Mouse (Mus musculus): ENCODE measurements around the gene Gm9780. TPM values are rescaled to one million over a fixed set of nuclear protein-coding genes. Genes with fewer than 3 reads are reported as not detected.
A peak's percentile ranks its signal among the peaks of the same experiment; 100 is the strongest.
"Not testable (repeated sequence)": the region's sequence is repeated elsewhere in the genome, so short reads cannot be mapped to it uniquely, and the experiment has no call there.

Gm9780 gene
- 26.5 and 29.0 TPM in 2 replicates for polyA plus RNA-seq (2012; rRNA removed)
- polyA plus RNA-seq (2014; fragmentation: Nextera tagmentation; extraction: Ambion mirVana), result 42.6 and 49.9 TPM in 2 replicates

- not testable (repeated sequence) for H3K9ac ChIP-seq (ENCODE audit: low read depth, low read length, severe bottlenecking); H3K9me3 ChIP-seq (ENCODE audit: control insufficient read depth, low read length); H3K4me2 ChIP-seq (replicated peaks; ENCODE audit: low read depth, low read length, severe bottlenecking); H3K36me3 ChIP-seq (ENCODE audit: control insufficient read depth, insufficient read depth, low read length); H3K27me3 ChIP-seq (ENCODE audit: control insufficient read depth, insufficient read depth, low read length); H3K4me1 ChIP-seq (ENCODE audit: control insufficient read depth, insufficient read depth, low read length); H3K4me3 ChIP-seq (replicated peaks; ENCODE audit: low read length); DNase-seq (ENCODE audit: low spot score); ATAC-seq (ENCODE audit: low FRiP score, low read depth); H3K27ac ChIP-seq (replicated peaks; ENCODE audit: low read depth, low read length)
- WGBS, result no CpG with 5 or more reads among the region's 26 CpGs
Observed at GRCm38 (mm10) chr14:26042611-26043010, at the start of gene Gm9780. Gm9780 (minus strand) TSS chr14:26042711.

- H3K9me3 ChIP-seq (ENCODE audit: control insufficient read depth, low read length); H3K9ac ChIP-seq (ENCODE audit: low read depth, low read length, severe bottlenecking); H3K4me3 ChIP-seq (replicated peaks; ENCODE audit: low read length); H3K27ac ChIP-seq (replicated peaks; ENCODE audit: low read depth, low read length); DNase-seq (ENCODE audit: low spot score); H3K4me2 ChIP-seq (replicated peaks; ENCODE audit: low read depth, low read length, severe bottlenecking); ATAC-seq (ENCODE audit: low FRiP score, low read depth); H3K4me1 ChIP-seq (ENCODE audit: control insufficient read depth, insufficient read depth, low read length); H3K36me3 ChIP-seq (ENCODE audit: control insufficient read depth, insufficient read depth, low read length); H3K27me3 ChIP-seq (ENCODE audit: control insufficient read depth, insufficient read depth, low read length): not testable (repeated sequence)
- no CpG with 5 or more reads among the region's 1 CpGs for WGBS
Observed at GRCm38 (mm10) chr14:26081997-26082396, 39.5 kb upstream of the Gm9780 start, which contains the start of gene Cphx3. Cphx3 (plus strand) TSS chr14:26082297.

- no CpG with 5 or more reads among the region's 6 CpGs for WGBS
- not testable (repeated sequence) for H3K9ac ChIP-seq (ENCODE audit: low read depth, low read length, severe bottlenecking); H3K36me3 ChIP-seq (ENCODE audit: control insufficient read depth, insufficient read depth, low read length); ATAC-seq (ENCODE audit: low FRiP score, low read depth); DNase-seq (ENCODE audit: low spot score); H3K27me3 ChIP-seq (ENCODE audit: control insufficient read depth, insufficient read depth, low read length); H3K4me2 ChIP-seq (replicated peaks; ENCODE audit: low read depth, low read length, severe bottlenecking); H3K4me3 ChIP-seq (replicated peaks; ENCODE audit: low read length); H3K4me1 ChIP-seq (ENCODE audit: control insufficient read depth, insufficient read depth, low read length); H3K27ac ChIP-seq (replicated peaks; ENCODE audit: low read depth, low read length); H3K9me3 ChIP-seq (ENCODE audit: control insufficient read depth, low read length)
Observed at GRCm38 (mm10) chr14:26081216-26081615, 38.7 kb upstream of the Gm9780 start, which contains the start of gene Cphx2. Cphx2 (plus strand) TSS chr14:26081516.

- not testable (repeated sequence) for H3K27ac ChIP-seq (replicated peaks; ENCODE audit: low read depth, low read length); H3K9ac ChIP-seq (ENCODE audit: low read depth, low read length, severe bottlenecking); H3K4me2 ChIP-seq (replicated peaks; ENCODE audit: low read depth, low read length, severe bottlenecking); H3K27me3 ChIP-seq (ENCODE audit: control insufficient read depth, insufficient read depth, low read length); DNase-seq (ENCODE audit: low spot score); ATAC-seq (ENCODE audit: low FRiP score, low read depth); H3K4me1 ChIP-seq (ENCODE audit: control insufficient read depth, insufficient read depth, low read length); H3K36me3 ChIP-seq (ENCODE audit: control insufficient read depth, insufficient read depth, low read length); H3K9me3 ChIP-seq (ENCODE audit: control insufficient read depth, low read length); H3K4me3 ChIP-seq (replicated peaks; ENCODE audit: low read length)
- WGBS, result no CpG with 5 or more reads among the region's 5 CpGs
Observed at GRCm38 (mm10) chr14:26076620-26077390, 34.3 kb upstream of the Gm9780 start.

- H3K27ac ChIP-seq (replicated peaks; ENCODE audit: low read depth, low read length); H3K9me3 ChIP-seq (ENCODE audit: control insufficient read depth, low read length); H3K9ac ChIP-seq (ENCODE audit: low read depth, low read length, severe bottlenecking); DNase-seq (ENCODE audit: low spot score); H3K4me1 ChIP-seq (ENCODE audit: control insufficient read depth, insufficient read depth, low read length); H3K36me3 ChIP-seq (ENCODE audit: control insufficient read depth, insufficient read depth, low read length); H3K27me3 ChIP-seq (ENCODE audit: control insufficient read depth, insufficient read depth, low read length); H3K4me2 ChIP-seq (replicated peaks; ENCODE audit: low read depth, low read length, severe bottlenecking); H3K4me3 ChIP-seq (replicated peaks; ENCODE audit: low read length): not testable (repeated sequence)
- peak; percentile 86; the same call in 1 of the 2 replicates for ATAC-seq (ENCODE audit: low FRiP score, low read depth)
- WGBS, result no CpG with 5 or more reads among the region's 10 CpGs
Observed at GRCm38 (mm10) chr14:26067325-26067633, 24.8 kb upstream of the Gm9780 start, which contains the start of gene Tmem254c. Tmem254c (minus strand) TSS chr14:26067355.

GRCm38 (mm10) chr14:26066574-26067324 is 24.2 kb upstream of the Gm9780 start:
- not testable (repeated sequence) for H3K27me3 ChIP-seq (ENCODE audit: control insufficient read depth, insufficient read depth, low read length); H3K27ac ChIP-seq (replicated peaks; ENCODE audit: low read depth, low read length); H3K4me3 ChIP-seq (replicated peaks; ENCODE audit: low read length); H3K4me1 ChIP-seq (ENCODE audit: control insufficient read depth, insufficient read depth, low read length); H3K9me3 ChIP-seq (ENCODE audit: control insufficient read depth, low read length); DNase-seq (ENCODE audit: low spot score); H3K36me3 ChIP-seq (ENCODE audit: control insufficient read depth, insufficient read depth, low read length); H3K9ac ChIP-seq (ENCODE audit: low read depth, low read length, severe bottlenecking); H3K4me2 ChIP-seq (replicated peaks; ENCODE audit: low read depth, low read length, severe bottlenecking)
- peak; percentile 87 for ATAC-seq (ENCODE audit: low FRiP score, low read depth)
- WGBS, result no CpG with 5 or more reads among the region's 44 CpGs

- not testable (repeated sequence) for ATAC-seq (ENCODE audit: low FRiP score, low read depth)
- WGBS, result no CpG with 5 or more reads among the region's 6 CpGs
Observed at GRCm38 (mm10) chr14:26059362-26059761, 16.9 kb upstream of the Gm9780 start.

GRCm38 (mm10) chr14:26058184-26058583 is 15.7 kb upstream of the Gm9780 start:
- not testable (repeated sequence) for DNase-seq (ENCODE audit: low spot score); H3K9ac ChIP-seq (ENCODE audit: low read depth, low read length, severe bottlenecking); H3K4me3 ChIP-seq (replicated peaks; ENCODE audit: low read length); H3K4me2 ChIP-seq (replicated peaks; ENCODE audit: low read depth, low read length, severe bottlenecking); H3K4me1 ChIP-seq (ENCODE audit: control insufficient read depth, insufficient read depth, low read length); H3K27me3 ChIP-seq (ENCODE audit: control insufficient read depth, insufficient read depth, low read length); H3K27ac ChIP-seq (replicated peaks; ENCODE audit: low read depth, low read length); H3K9me3 ChIP-seq (ENCODE audit: control insufficient read depth, low read length); H3K36me3 ChIP-seq (ENCODE audit: control insufficient read depth, insufficient read depth, low read length)
- no CpG with 5 or more reads among the region's 3 CpGs for WGBS
- peak; percentile 44; the same call in 1 of the 2 replicates for ATAC-seq (ENCODE audit: low FRiP score, low read depth)

More at GRCm38 (mm10) chr14:26059362-26059761, 16.9 kb upstream of the Gm9780 start:
- H3K4me2 ChIP-seq (replicated peaks; ENCODE audit: low read depth, low read length, severe bottlenecking); H3K4me3 ChIP-seq (replicated peaks; ENCODE audit: low read length); H3K36me3 ChIP-seq (ENCODE audit: control insufficient read depth, insufficient read depth, low read length); H3K4me1 ChIP-seq (ENCODE audit: control insufficient read depth, insufficient read depth, low read length); DNase-seq (ENCODE audit: low spot score); H3K27me3 ChIP-seq (ENCODE audit: control insufficient read depth, insufficient read depth, low read length); H3K27ac ChIP-seq (replicated peaks; ENCODE audit: low read depth, low read length); H3K9ac ChIP-seq (ENCODE audit: low read depth, low read length, severe bottlenecking); H3K9me3 ChIP-seq (ENCODE audit: control insufficient read depth, low read length): not testable (repeated sequence)
